ENCODE assay signal across 13 mouse cellular contexts in the genomic region with DNA sequence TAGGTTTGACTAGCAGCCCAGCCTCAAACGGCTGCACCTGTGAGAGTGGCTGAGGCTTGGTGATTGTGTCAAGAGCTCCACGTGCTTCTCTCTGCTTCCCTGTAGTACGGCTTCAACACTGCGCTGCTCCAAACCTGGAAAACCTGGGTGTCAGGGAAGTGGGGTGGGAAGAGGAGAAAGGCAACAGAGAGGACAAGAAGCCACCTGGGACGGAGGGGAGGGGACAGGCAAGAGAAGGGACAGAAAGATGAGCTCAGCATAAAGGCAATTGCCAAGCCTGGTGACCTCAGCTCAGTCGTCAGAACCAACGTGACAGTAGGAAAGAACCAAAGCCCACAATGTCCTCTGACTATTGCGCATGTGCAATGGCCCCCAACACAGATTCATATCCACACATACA.
"Had no signal": no experiment of that assay in that cellular context is flagged by ENCODE, and none has a peak within 500 bp of the region (broad histone marks: within the 10 kb centered on the region; RNA-seq: fewer than 3 reads in every experiment).

No protein-coding gene starts in this region.

- ATAC-seq: liver, embryonic 12.5 days had no signal

- DNase-seq: kidney, postnatal 10 days; kidney, postnatal 4 days; left cerebral cortex, postnatal 4 days; lung, embryonic 14.5 days; lung, postnatal 10 days; midbrain, embryonic 14.5 days; thymus, postnatal 4 days had no signal

- H3K4me3 ChIP-seq: layer of hippocampus, adult 2 months; limb, embryonic 15.5 days; liver, embryonic 12.5 days; midbrain, embryonic 10.5 days; neural tube, embryonic 12.5 days had no signal

- H3K27ac ChIP-seq: layer of hippocampus, adult 2 months; limb, embryonic 15.5 days; liver, embryonic 12.5 days; midbrain, embryonic 10.5 days; neural tube, embryonic 12.5 days; stomach, postnatal 0 days had no signal
